ENCODE assay signal across 8 mouse cellular contexts in genomic region chr16:15084147-15084752, GRCm38 (mm10).
A peak's percentile ranks its signal among the peaks of the same experiment; 100 is the strongest.
DNase-seq lines count a peak whose midpoint lies in the region; ATAC-seq and TF ChIP-seq lines count a peak whose summit lies in the region.

No protein-coding gene starts in this region.

- ATAC-seq in liver, embryonic 14.5 days (ENCODE audit: insufficient read depth) = no peak

- H3ac ChIP-seq in C2C12 (ENCODE audit: control insufficient read depth, insufficient read length, low read depth) = peak overlapping the region; percentile 66

- H3K36me3 ChIP-seq in C2C12 (ENCODE audit: control insufficient read depth, insufficient read depth) = no peaks in the 10 kb centered on the region
- no peaks in the 10 kb centered on the region for H3K36me3 ChIP-seq in liver, embryonic 14.5 days (replicated peaks; ENCODE audit: control insufficient read depth, insufficient read depth, low read depth)

- H3K27me3 ChIP-seq in C2C12 (ENCODE audit: control insufficient read depth, insufficient read depth, insufficient read length) = no peaks in the 10 kb centered on the region
- peaks cover 14% of the 10 kb centered on the region for H3K27me3 ChIP-seq in liver, embryonic 14.5 days (ENCODE audit: control insufficient read depth, insufficient read depth, low read length)

- TF ChIP-seq CTCF in C2C12 (IDR thresholded peaks at IDR 0.05; ENCODE audit: control insufficient read depth, insufficient read depth, insufficient read length) = no peak
- TF ChIP-seq CTCF in liver, embryonic 14.5 days (IDR thresholded peaks at IDR 0.05; ENCODE audit: low read depth) = no peak

- H3K79me3 ChIP-seq in C2C12 (ENCODE audit: low read depth) = no peaks in the 10 kb centered on the region

- no peaks in the 10 kb centered on the region for H3K4me1 ChIP-seq in liver, embryonic 14.5 days (replicated peaks; ENCODE audit: control insufficient read depth in 2 of 2, insufficient read depth in 2 of 2, low read length in 1 of 2)

- peak; percentile 35 for DNase-seq in embryo, embryonic 10 days (ENCODE audit: low spot score)
- no peak for DNase-seq in embryo, embryonic 11 days
- DNase-seq in gastrocnemius, postnatal 25 days = peak; percentile 6
- no peak for DNase-seq in liver, embryonic 14.5 days (ENCODE audit: low read depth in 3 of 3, low spot score in 3 of 3)
- no peak for DNase-seq in B cell, adult 2 months
- no peak for DNase-seq in thymus, postnatal 36 days
- no peak for DNase-seq in right cerebral cortex, postnatal 25 days

- no peak for TF ChIP-seq EP300 in liver, embryonic 14.5 days (IDR thresholded peaks at IDR 0.05; ENCODE audit: low read depth)

- H3K27ac ChIP-seq in liver, embryonic 14.5 days = no peak overlapping the region

- no peaks in the 10 kb centered on the region for H3K79me2 ChIP-seq in C2C12 (ENCODE audit: control insufficient read depth, insufficient read depth)

- no peaks in the 10 kb centered on the region for H3K9me3 ChIP-seq in liver, embryonic 14.5 days (ENCODE audit: control insufficient read depth, low read length)

- no peak overlapping the region for H3K9ac ChIP-seq in liver, embryonic 14.5 days (replicated peaks)

- peak overlapping the region; percentile 15 for H3K4me3 ChIP-seq in C2C12 (ENCODE audit: insufficient read depth, poor library complexity, severe bottlenecking)
- no peak overlapping the region; a peak in 1 of 4 replicates for H3K4me3 ChIP-seq in liver, embryonic 14.5 days (ENCODE audit: insufficient read depth in 1 of 2, low read depth in 2 of 2, low read length in 2 of 2)

- peak overlapping the region; percentile 38 for H3K4me2 ChIP-seq in liver, embryonic 14.5 days (ENCODE audit: low read depth)

- WGBS in liver, embryonic 14.5 days (ENCODE audit: insufficient replicate concordance) = 21% methylated on average over 10 of the region's 10 CpGs

TF ChIP-seq in C2C12, 6 proteins besides CTCF, POLR2A, EP300 and RAD21:
- no peak for TF ChIP-seq MYOD1 (IDR thresholded peaks at IDR 0.05; ENCODE audit: control insufficient read depth, insufficient read length, low read depth)
- TF ChIP-seq MAX (IDR thresholded peaks at IDR 0.05) = no peak
- no peak for TF ChIP-seq USF1 (IDR thresholded peaks at IDR 0.05; ENCODE audit: low read depth)
- no peak for TF ChIP-seq FOSL1 (IDR thresholded peaks at IDR 0.05; ENCODE audit: insufficient read depth, low read length, poor library complexity, severe bottlenecking)
- no peak for TF ChIP-seq MYOG (IDR thresholded peaks at IDR 0.05; ENCODE audit: control insufficient read depth, extremely low read depth, insufficient read length)
- TF ChIP-seq CEBPB (IDR thresholded peaks at IDR 0.05; ENCODE audit: low read depth) = no peak

Comparison
In these comparisons a context has a peak if more than half of its experiments do, and no peak if none do; other contexts are left out.
1. DNase-seq: peak in embryo, embryonic 10 days (single experiment) and gastrocnemius, postnatal 25 days (single experiment); none in embryo, embryonic 11 days (single experiment), liver, embryonic 14.5 days (0 of 3), B cell, adult 2 months (0 of 2), thymus, postnatal 36 days (0 of 2) and right cerebral cortex, postnatal 25 days (single experiment).